Mouse (Mus musculus): ENCODE measurements around the gene Zdhhc18. TPM values are rescaled to one million over a fixed set of nuclear protein-coding genes. Genes with fewer than 3 reads are reported as not detected.

Zdhhc18 gene
- polyA plus RNA-seq, 1 experiment from 2014 or later, result 4.2 TPM

DNA sequence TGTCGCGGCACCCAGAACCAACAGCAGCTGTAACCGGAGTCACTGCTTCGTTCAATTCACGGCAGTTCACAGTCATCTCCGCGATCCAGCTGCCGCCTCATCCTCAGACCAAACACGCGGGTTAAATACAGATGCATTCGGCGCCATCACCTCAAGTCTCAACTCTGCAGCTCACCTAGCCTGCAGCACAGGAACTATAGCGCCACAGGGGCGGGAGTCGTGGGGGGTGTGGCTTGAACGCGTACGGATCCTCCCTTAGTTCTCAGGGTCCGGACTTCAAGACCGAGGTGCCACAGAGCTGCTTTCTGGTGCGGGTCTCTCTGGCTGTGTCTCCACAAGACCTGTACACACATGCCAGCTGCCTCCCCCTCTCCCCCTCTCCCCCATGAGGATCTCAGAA is 4.3 kb downstream of the Zdhhc18 start:
- peaks cover 17% of the 10 kb centered on the region for H3K9me3 ChIP-seq
- ATAC-seq (ENCODE audit: insufficient number of reproducible peaks, insufficient read depth, low FRiP score, low TSS enrichment, low read depth), result no peak
- no peak overlapping the region for H3K4me3 ChIP-seq
- no peak overlapping the region for H3K9ac ChIP-seq
- no peaks in the 10 kb centered on the region for H3K36me3 ChIP-seq
- no peaks in the 10 kb centered on the region for H3K27me3 ChIP-seq
- 35% methylated on average over 21 of the region's 21 CpGs for WGBS
- H3K4me2 ChIP-seq, result peak overlapping the region; percentile 46
- no peak overlapping the region for H3K27ac ChIP-seq
- H3K4me1 ChIP-seq, result no peaks in the 10 kb centered on the region

DNA sequence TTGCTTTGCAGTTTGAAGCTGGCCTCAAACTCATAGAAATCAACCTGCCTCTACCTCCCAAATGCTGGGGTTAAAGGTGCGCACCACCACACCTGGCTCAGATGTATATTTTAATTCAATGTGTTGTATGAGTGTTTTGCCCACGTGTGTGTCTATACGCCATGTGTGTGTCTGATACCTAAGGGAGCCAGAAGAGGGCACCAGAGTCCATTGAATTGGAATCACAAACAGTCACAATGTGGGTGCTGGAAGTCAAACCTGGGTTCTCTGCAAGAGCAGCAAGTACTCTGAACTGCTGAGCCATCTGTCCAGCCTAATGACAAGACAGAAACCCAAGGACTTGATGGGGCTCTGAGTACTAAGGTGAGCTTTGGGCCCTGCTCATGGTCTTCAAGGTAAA is 4.8 kb downstream of the Zdhhc18 start:
- WGBS, result 84% methylated on average over 3 of the region's 3 CpGs
- ATAC-seq (ENCODE audit: insufficient number of reproducible peaks, insufficient read depth, low FRiP score, low TSS enrichment, low read depth), result no peak

DNA sequence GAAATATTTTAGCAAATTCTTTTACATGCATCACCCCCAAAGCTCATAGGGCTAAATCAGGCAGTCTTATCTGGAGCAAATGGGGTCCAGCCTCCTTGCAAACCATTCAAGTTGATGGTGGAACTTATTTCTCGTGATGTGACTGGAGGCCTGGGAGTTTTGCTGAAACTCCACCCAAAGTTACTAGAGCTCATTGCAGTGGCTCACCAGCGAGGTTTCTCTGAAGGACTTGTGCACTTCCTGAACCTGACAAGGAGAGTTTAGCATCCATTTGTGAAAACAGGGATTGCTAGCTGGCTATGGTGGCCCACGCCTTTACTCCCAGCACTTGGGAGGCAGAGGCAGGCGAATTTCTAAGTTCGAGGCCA is 15.9 kb downstream of the Zdhhc18 start:
- Histone ChIP-seq H3K9me3 (no peaks in the 10 kb centered on the region), H3K27me3 (no peaks in the 10 kb centered on the region), H3K4me1 (peaks cover 30% of the 10 kb centered on the region), H3K36me3 (no peaks in the 10 kb centered on the region), H3K9ac (no peak overlapping the region; the same call in 1 of the 2 replicates), H3K4me3 (no peak overlapping the region), H3K27ac (no peak overlapping the region), H3K4me2 (no peak overlapping the region)
- 77% methylated on average over 5 of the region's 5 CpGs for WGBS
- no peak for ATAC-seq (ENCODE audit: insufficient number of reproducible peaks, insufficient read depth, low FRiP score, low TSS enrichment, low read depth)

More for the DNA sequence above, 4.8 kb downstream of the Zdhhc18 start:
- H3K27me3 ChIP-seq, result no peaks in the 10 kb centered on the region
- no peak overlapping the region for H3K4me2 ChIP-seq
- no peak overlapping the region for H3K4me3 ChIP-seq
- H3K4me1 ChIP-seq, result no peaks in the 10 kb centered on the region
- no peak overlapping the region for H3K27ac ChIP-seq
- H3K9me3 ChIP-seq, result peaks cover 17% of the 10 kb centered on the region
- no peak overlapping the region for H3K9ac ChIP-seq
- H3K36me3 ChIP-seq, result no peaks in the 10 kb centered on the region

DNA sequence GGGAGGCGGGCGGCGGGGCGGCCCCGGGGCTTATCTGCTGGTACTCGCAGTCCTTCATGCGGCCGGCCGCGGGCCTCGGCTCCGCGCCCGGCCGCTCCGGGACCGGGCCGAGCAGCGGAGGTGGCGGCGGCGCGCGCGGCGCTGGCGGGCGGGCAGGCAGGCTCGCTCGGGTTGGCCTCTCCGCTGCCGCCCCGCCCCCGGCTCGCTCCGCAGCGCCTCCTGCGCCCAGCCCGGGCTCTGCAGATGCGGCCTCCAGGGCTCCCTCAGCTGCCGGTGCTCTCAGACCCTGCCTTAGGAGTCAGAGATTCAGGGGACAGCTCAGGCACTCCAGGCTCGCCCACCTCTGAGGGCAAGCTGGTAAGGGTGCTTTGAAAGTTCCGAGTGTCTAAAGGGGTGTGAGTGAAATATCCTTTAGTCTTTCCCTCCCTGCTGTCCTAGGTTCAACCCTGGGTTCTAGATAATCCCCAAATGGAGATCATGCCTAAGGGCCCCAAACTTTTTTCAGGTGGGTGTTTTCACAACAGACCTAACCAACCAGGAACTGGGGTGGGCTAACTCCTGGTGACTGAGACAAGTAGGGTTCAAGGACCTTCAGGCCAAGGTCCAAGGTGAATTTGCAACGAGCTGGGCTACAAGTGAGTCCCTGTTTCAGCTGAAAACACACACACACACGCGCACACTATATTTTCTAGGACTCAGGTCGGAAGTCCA is 16.5 kb downstream of the Zdhhc18 start:
- Histone ChIP-seq H3K4me3 (peak overlapping the region; percentile 82), H3K27ac (peak overlapping the region; percentile 69), H3K4me1 (peaks cover 30% of the 10 kb centered on the region), H3K4me2 (peak overlapping the region; percentile 89), H3K9ac (peak overlapping the region; percentile 91), H3K9me3 (no peaks in the 10 kb centered on the region), H3K27me3 (no peaks in the 10 kb centered on the region), H3K36me3 (no peaks in the 10 kb centered on the region)
- 13% methylated on average over 25 of the region's 47 CpGs for WGBS
- peak; percentile 57; the same call in 1 of the 2 replicates for ATAC-seq (ENCODE audit: insufficient number of reproducible peaks, insufficient read depth, low FRiP score, low TSS enrichment, low read depth)

DNA sequence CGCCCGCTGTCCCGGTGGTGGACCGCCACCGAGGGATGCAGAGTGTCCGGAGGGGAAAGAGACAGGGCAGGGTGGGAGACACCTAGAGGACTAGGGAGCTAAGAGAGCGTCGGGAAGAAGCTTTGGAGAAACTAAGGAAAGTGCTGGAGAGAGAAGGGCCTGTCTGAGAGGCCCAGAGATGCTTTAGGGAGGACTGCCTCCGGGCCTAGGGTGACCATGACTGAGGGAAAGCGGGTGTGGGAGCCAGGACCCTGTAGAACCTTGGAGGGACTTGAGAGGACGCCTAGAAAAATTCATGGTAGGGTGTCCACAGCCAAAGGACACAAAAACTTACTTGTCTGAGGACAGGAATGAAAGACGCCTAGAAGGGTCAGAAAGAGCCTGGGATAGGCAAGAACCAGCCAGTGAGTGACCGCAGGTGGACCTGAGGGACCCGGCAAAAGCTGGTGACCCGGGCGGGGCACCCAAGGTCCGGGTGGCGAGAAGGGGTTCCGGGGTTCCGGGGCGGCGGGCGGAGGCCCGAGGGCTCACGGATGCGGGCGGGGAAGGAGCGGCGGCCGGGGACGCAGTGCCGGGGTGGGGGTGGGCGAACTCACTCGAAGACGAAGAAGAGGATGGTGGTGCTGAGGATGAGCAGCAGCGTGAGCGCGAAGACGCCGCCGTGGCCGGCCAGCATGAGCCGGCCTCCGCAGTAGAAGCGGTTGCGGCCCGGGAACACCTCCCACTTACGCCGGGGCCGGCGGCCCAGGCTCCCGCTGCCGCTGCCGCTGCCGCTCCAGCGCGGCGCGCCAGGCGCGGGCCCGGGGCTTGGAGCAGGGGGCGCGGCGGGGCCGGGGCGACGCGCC is 17.2 kb downstream of the Zdhhc18 start:
- Histone ChIP-seq H3K4me3 (peak overlapping the region; percentile 82), H3K4me2 (peak overlapping the region; percentile 89), H3K9ac (peak overlapping the region; percentile 91), H3K9me3 (no peaks in the 10 kb centered on the region), H3K27me3 (no peaks in the 10 kb centered on the region), H3K4me1 (peaks cover 30% of the 10 kb centered on the region), H3K36me3 (no peaks in the 10 kb centered on the region), H3K27ac (peak overlapping the region; percentile 69)
- ATAC-seq (ENCODE audit: insufficient number of reproducible peaks, insufficient read depth, low FRiP score, low TSS enrichment, low read depth), result no peak
- WGBS, result 1% methylated on average over 53 of the region's 69 CpGs

DNA sequence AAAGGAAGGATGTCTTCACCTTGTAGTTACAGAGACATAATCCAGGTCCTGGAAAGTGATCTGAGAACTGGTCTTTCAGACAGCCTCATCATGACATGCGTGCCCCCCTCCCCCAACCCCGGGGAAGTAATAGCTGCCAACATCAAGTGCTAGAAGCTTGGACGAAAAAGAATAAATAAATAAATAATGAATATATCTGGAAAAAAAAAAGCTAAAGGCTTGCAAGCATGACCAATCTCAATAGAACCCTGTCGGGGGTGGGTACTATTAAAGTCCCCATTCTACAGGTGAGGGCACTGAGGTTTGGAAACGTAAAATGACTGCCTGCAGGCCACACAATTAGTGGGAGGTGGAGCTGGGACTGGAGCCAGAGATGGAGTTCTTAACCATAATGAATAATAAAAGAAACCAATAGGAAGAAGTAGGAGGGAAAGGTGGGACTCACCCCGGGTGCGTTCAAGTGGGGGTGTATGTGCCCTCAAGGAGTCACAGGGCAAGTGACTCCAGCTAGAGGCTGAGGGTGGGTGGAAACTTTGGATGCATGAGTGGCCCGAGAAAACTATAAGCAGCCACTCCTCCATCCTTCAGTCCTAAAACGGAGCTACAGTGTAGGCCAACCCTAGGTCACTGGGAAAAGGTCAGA is 18.1 kb downstream of the Zdhhc18 start:
- no peak for ATAC-seq (ENCODE audit: insufficient number of reproducible peaks, insufficient read depth, low FRiP score, low TSS enrichment, low read depth)
- WGBS, result 38% methylated on average over 9 of the region's 9 CpGs

DNA sequence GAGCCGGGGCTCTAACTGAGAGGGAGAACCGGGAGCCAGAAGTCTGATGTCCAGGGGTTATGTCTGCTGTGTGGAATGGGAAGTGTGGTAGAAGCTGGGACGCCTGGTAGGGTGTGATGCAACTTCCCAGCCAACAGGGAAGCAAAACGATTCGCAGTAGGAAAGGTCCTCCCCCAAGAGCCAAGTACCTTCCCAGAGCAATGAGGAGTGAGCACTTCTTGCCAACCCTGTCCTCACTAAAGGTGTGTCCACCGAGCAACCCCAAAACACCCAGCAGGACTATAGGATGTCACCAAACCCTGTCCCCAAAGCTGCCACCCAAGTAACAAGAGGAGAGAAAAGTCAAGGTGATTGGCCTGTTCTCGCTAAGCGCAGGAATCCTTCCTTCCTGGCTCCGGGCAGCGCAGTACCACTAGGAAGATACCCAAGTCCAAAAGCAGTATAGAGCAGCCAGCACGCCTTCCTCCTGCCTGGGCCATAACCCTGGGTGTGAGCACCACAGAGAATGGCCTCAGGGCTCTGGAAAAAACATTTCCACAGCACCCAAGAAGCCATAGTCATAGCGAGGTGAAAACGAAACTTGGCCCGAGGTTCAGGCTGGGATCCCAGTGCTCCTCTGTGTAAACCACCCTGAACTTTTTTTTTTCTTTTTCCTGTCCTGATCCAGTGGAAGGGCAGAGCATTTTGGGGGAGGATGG is 18.7 kb downstream of the Zdhhc18 start:
- Histone ChIP-seq H3K27ac (no peak overlapping the region), H3K4me2 (peak overlapping the region; percentile 89), H3K27me3 (no peaks in the 10 kb centered on the region), H3K4me1 (peaks cover 30% of the 10 kb centered on the region), H3K9ac (no peak overlapping the region), H3K9me3 (no peaks in the 10 kb centered on the region), H3K36me3 (peaks cover 8% of the 10 kb centered on the region), H3K4me3 (peak overlapping the region; percentile 82; the same call in 1 of the 2 replicates)
- ATAC-seq (ENCODE audit: insufficient number of reproducible peaks, insufficient read depth, low FRiP score, low TSS enrichment, low read depth), result no peak
- WGBS, result 81% methylated on average over 14 of the region's 14 CpGs

More for the DNA sequence above, 18.1 kb downstream of the Zdhhc18 start:
- no peak overlapping the region for H3K27ac ChIP-seq
- H3K4me3 ChIP-seq, result peak overlapping the region; percentile 82
- H3K9ac ChIP-seq, result peak overlapping the region; percentile 91
- H3K27me3 ChIP-seq, result no peaks in the 10 kb centered on the region
- peaks cover 30% of the 10 kb centered on the region for H3K4me1 ChIP-seq
- peak overlapping the region; percentile 89 for H3K4me2 ChIP-seq
- peaks cover 3% of the 10 kb centered on the region for H3K36me3 ChIP-seq
- H3K9me3 ChIP-seq, result no peaks in the 10 kb centered on the region

DNA sequence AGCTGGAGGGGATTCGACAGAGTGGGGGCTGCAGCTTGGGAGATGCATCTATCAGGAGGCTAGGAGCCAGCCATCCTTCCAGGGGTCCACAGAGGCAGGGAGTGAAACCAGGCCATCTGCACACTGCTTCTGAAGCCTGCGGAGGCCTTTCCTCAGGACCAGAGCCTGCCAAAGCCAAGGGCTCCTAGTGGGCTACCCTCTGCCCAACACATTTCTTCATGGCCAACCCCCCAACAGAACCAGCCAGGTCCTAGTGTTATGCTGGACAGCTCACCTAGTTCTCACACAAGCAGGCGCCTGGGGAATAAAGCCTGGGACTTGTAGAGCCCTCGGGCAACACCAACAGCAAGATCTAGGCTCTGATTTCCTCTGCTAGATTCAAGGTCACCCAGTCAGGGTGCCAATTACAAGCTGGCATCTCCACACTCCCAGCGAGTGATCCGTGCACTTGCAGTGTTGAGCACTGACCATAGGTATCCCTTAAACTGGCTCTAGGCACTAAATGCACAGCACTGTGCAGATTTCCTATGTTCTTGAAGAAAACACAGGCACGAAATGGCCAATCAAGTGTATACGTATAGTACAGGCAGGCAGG is 19.5 kb downstream of the Zdhhc18 start:
- Histone ChIP-seq H3K4me2 (no peak overlapping the region), H3K36me3 (peaks cover 16% of the 10 kb centered on the region), H3K27me3 (no peaks in the 10 kb centered on the region), H3K4me3 (no peak overlapping the region), H3K9me3 (no peaks in the 10 kb centered on the region), H3K4me1 (peaks cover 30% of the 10 kb centered on the region), H3K27ac (no peak overlapping the region), H3K9ac (no peak overlapping the region)
- ATAC-seq (ENCODE audit: insufficient number of reproducible peaks, insufficient read depth, low FRiP score, low TSS enrichment, low read depth), result no peak
- WGBS, result 86% methylated on average over 8 of the region's 8 CpGs

DNA sequence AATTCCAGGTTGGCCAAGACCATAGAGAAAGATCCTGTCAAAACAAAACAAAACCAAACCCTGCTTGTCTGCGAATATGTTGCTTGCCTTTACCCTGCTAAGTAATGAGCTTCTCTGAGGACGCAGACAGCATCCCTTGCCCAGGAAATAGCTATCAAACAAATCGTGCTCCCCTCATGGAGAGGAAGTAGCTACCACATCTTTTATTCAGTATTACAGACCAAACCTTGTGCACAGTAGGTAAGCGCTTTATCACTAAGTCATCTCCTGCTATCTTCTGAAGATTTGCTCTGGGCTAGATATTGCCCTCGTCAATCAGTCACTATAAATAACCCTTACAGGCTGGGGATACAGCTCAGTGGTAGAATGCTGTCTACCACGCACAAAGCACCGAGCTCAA is 20.8 kb downstream of the Zdhhc18 start:
- no peak overlapping the region for H3K27ac ChIP-seq
- no peak for ATAC-seq (ENCODE audit: insufficient number of reproducible peaks, insufficient read depth, low FRiP score, low TSS enrichment, low read depth)
- H3K4me1 ChIP-seq, result peaks cover 30% of the 10 kb centered on the region
- no peaks in the 10 kb centered on the region for H3K9me3 ChIP-seq
- no peaks in the 10 kb centered on the region for H3K27me3 ChIP-seq
- WGBS, result 85% methylated on average over 7 of the region's 7 CpGs
- no peak overlapping the region for H3K4me3 ChIP-seq
- H3K9ac ChIP-seq, result no peak overlapping the region
- peaks cover 28% of the 10 kb centered on the region for H3K36me3 ChIP-seq
- H3K4me2 ChIP-seq, result no peak overlapping the region

DNA sequence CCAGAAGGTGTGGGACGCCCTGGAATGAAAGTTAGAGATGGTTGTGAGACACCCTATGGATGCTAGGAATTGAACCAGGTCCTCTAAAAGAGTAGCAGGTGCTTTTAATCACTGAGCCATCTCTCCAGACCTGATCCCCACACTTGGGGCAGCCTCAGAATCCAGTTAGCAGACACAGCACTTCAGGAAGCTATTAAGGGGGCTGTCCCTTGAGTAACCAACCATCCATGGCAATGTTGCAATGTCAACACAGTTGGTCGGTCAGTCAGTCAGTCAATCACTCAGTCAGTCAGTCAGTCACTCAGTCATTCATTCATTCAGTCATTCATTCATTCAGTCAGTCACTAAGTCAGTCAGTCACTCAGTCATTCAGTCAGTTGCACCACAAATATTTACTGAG is 21.4 kb downstream of the Zdhhc18 start:
- Histone ChIP-seq H3K9ac (no peak overlapping the region), H3K4me3 (no peak overlapping the region), H3K9me3 (no peaks in the 10 kb centered on the region), H3K36me3 (peaks cover 35% of the 10 kb centered on the region), H3K27me3 (no peaks in the 10 kb centered on the region), H3K4me2 (no peak overlapping the region), H3K27ac (no peak overlapping the region), H3K4me1 (peaks cover 27% of the 10 kb centered on the region)
- 77% methylated on average over 2 of the region's 2 CpGs for WGBS
- ATAC-seq (ENCODE audit: insufficient number of reproducible peaks, insufficient read depth, low FRiP score, low TSS enrichment, low read depth), result no peak

DNA sequence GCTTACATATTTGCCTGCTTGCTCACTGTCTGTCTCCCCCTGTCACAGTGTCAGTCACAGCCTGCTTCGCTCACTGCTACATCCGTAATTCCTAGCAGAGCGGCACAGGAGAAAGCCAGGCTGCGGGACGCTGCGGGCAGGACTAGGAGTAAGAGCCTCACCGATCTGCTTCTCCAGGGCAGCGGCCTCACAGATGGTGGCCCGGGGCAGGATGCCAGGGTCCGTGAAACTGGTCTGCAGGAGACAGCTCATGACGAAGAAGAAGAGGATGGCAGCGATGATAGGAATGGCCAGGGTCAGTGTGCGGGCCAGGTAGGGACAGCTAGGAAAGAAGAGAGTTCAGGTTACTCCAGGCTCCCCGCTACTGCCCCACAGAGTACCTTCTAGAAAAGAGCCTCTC is 22.9 kb downstream of the Zdhhc18 start:
- no peak for ATAC-seq (ENCODE audit: insufficient number of reproducible peaks, insufficient read depth, low FRiP score, low TSS enrichment, low read depth)
- Histone ChIP-seq H3K9me3 (no peaks in the 10 kb centered on the region), H3K4me2 (no peak overlapping the region), H3K27me3 (no peaks in the 10 kb centered on the region), H3K9ac (no peak overlapping the region), H3K4me1 (peaks cover 19% of the 10 kb centered on the region), H3K4me3 (no peak overlapping the region), H3K27ac (peak overlapping the region; percentile 11; the same call in 1 of the 2 replicates), H3K36me3 (peaks cover 36% of the 10 kb centered on the region)
- 91% methylated on average over 14 of the region's 14 CpGs for WGBS

All from embryonic facial prominence, embryonic 13.5 days (tissue).